Mouse (Mus musculus) heart, postnatal 0 days (tissue): ENCODE measurements around the gene Nat10. TPM values are rescaled to one million over a fixed set of nuclear protein-coding genes. Genes with fewer than 3 reads are reported as not detected.

Source experiments
- ATAC-seq: fragments of 200-750 bp; cut with Nextera tagmentation; 2 replicates; pipeline ENCODE4 v1.8.0; 2017; ENCODE audit warnings: low read depth, moderate number of reproducible peaks, moderate library complexity; ENCODE audit not compliant: insufficient read depth
- DNase-seq: peaks from one replicate; pipeline ENCODE4 v3.0.0-alpha.2; 2016; ENCODE audit warnings: low spot score
- H3K27ac ChIP-seq: fragments of 300-500 bp; sonication (generic); 2 replicates; pipeline ENCODE4 v1.5.1; 2014; ENCODE audit warnings: low read depth, mild to moderate bottlenecking
- H3K27me3 ChIP-seq: fragments of 300-500 bp; sonication (generic); 2 replicates; pipeline ENCODE4 v1.6.1; 2014; ENCODE audit warnings: low read length, mixed read lengths; ENCODE audit not compliant: control insufficient read depth, insufficient read depth
- H3K36me3 ChIP-seq: fragments of 300-500 bp; sonication (generic); replicated peaks from 2 replicates; pipeline ENCODE4 v1.6.1; 2014; ENCODE audit warnings: low read length, mixed read lengths; ENCODE audit not compliant: control insufficient read depth, insufficient read depth
- H3K4me1 ChIP-seq: fragments of 300-500 bp; sonication (generic); 2 replicates; pipeline ENCODE4 v1.6.1; 2014; ENCODE audit warnings: antibody characterized with exemption; ENCODE audit not compliant: control insufficient read depth, insufficient read depth
- H3K4me2 ChIP-seq: fragments of 300-500 bp; sonication (generic); 2 replicates; pipeline ENCODE4 v1.6.1; 2014; ENCODE audit warnings: low read depth, mild to moderate bottlenecking, low read length, moderate library complexity
- H3K4me3 ChIP-seq: fragments of 300-500 bp; sonication (generic); 2 replicates; pipeline ENCODE4 v1.5.1; 2014; ENCODE audit warnings: low read depth, low read length
- H3K9ac ChIP-seq: fragments of 300-500 bp; sonication (generic); replicated peaks from 2 replicates; pipeline ENCODE4 v1.6.1; 2014; ENCODE audit warnings: low read depth, low read length, mixed read lengths
- H3K9me3 ChIP-seq: fragments of 300-500 bp; sonication (generic); replicated peaks from 2 replicates; pipeline ENCODE4 v1.6.1; 2016; ENCODE audit warnings: low read length; ENCODE audit not compliant: control insufficient read depth
- CTCF ChIP-seq: IDR thresholded peaks from 2 replicates; pipeline ENCODE4 v1.5.1; 2016; ENCODE audit warnings: antibody characterized with exemption, control low read depth, low read depth
- EP300 ChIP-seq: IDR thresholded peaks from 2 replicates; pipeline ENCODE4 v1.6.1; 2016; ENCODE audit warnings: antibody characterized with exemption, low read depth
- WGBS: fragments of 180-500 bp; shearing (Covaris S2); extraction: QIAGEN DNeasy Blood & Tissue Kit; methylation state at CpG from one replicate; pipeline ENCODE4 v1.1.7; 2014; 5-methylcytosine and 5-hydroxymethylcytosine counted together
- polyA plus RNA-seq: library from polyadenylated mRNA; unstranded; fragments of >200 nt; fragmentation: Nextera tagmentation; extraction: Ambion mirVana; gene quantifications from 2 replicates; pipeline ENCODE4 v1.2.1, GENCODE M21; 2015
- total RNA-seq: library from RNA; depleted of rRNA; stranded (reverse); fragments of >200 nt; gene quantifications from 2 replicates; pipeline ENCODE4 v1.2.3, GENCODE M21; 2014; ENCODE audit warnings: low replicate concordance

Nat10 gene
- total and polyA plus RNA-seq, 2 experiments from 2014 or later, result 7.8 to 25.6 TPM

DNA sequence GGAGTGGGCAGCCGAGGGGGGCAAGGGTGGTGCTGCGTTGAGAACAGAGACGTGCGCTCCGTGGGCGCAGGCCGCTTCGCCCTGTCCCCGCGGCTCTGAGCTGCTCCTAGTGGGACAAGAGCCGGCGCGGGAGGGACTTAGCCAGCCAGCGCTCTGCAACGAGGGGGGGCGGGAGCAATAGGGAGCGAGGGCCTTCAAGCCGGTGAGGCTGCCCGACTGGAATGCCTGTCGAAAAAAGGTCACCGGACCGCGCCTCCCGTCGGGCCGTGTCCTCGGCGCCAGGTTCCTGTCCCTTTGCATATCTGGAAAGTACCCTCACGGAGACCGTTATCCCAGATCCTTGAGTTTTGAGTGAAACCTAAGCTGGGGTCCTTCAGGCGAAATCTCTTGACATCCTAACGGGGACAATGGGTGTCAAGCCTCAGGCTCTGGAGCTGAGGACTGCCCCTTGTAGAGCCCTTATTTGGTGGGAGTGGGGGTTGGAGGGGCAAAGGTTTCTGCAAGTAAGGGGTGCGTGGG, 36.5 kb upstream of the Nat10 start, which contains the start of gene Caprin1:
Gene Caprin1, minus strand, starts transcription at position 159 of the 519 bp plus-strand sequence.
- Histone ChIP-seq H3K9ac (peak within 1 kb of the TSS; percentile 97), H3K27me3 (no peaks in the 10 kb centered on the region), H3K4me2 (peak within 1 kb of the TSS; percentile 57), H3K4me3 (peak within 1 kb of the TSS; percentile 78), H3K4me1 (peaks cover 7% of the 10 kb centered on the region), H3K27ac (peak within 1 kb of the TSS; percentile 100), H3K36me3 (peaks cover 15% of the 10 kb centered on the region), H3K9me3 (no peaks in the 10 kb centered on the region)
- peak; percentile 96 for DNase-seq
- TF ChIP-seq EP300 (peak; percentile 98), CTCF (peak; percentile 12; the same call in 1 of the 2 replicates)
- peak; percentile 94 for ATAC-seq
- WGBS, result under 1% methylated on average over 33 of the region's 33 CpGs

DNA sequence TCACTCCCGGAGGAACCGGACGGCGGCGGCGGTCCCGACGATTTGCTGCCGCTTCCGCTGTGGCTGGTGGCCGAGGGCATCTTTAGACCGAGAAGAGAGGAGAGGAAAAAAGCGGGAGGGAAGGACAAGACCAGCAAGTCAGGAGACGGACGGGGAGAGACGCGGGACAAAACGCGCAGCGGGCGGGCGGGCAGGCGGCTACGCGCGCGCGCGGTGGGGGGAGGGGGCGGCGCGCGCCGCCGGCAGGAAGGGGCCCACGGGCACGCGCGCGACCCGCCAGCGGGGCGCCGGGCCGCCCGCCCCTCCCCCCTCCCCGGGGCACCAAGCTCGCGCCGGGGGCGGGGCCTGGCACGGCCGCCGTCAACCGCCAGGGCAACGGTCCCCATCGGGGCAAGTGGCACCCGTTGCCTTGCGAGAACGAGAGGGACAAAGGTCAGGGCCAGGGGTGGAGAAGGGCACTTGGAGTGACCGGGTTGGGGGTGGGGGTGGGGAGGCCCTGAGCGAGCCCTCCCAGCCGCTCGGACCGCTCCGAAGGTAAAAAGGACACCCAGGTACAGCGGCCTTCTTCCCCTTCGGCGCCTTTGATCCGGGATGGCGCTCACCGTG, 35.9 kb upstream of the Nat10 start:
- Histone ChIP-seq H3K4me1 (peaks cover 7% of the 10 kb centered on the region), H3K4me2 (peak overlapping the region; percentile 57), H3K36me3 (peaks cover 15% of the 10 kb centered on the region), H3K27me3 (no peaks in the 10 kb centered on the region), H3K4me3 (peak overlapping the region; percentile 78), H3K27ac (peak overlapping the region; percentile 100), H3K9ac (peak overlapping the region; percentile 97), H3K9me3 (no peaks in the 10 kb centered on the region)
- 0% methylated on average over 34 of the region's 72 CpGs for WGBS
- TF ChIP-seq CTCF, result no peak
- TF ChIP-seq EP300, result no peak
- ATAC-seq (peak; percentile 76), DNase-seq (peak; percentile 80)

DNA sequence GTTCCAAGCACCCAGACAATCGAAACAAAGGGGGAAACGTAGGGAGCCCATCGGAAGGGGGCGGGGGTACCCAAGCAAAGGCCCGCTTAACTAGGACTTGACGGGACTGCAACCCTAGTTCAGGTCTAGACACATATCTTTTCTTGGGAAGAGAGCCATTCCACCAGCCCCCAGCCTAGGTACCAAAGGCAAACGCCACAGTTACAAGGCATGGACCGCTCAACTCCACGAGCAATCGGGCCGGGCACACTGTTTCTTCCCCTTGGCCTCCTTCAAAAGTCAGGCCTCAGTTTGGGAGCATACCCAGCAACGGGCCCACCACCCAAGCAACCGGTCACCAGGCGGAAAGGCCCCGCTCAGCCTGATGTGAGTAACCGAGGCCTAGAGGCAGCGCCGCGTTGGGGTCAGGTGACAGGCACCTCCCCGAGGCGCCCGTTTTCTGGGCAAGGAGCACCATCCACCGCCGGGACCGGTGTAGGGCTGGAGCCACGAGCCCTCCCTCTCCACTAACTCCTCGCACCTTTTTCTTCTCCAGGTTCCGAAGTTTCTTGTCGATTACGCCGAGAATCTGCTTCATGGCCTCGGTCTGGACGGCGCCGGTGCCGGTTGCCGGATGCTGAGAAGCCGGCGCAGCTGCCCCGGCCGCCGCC, 35.3 kb upstream of the Nat10 start:
- Histone ChIP-seq H3K4me1 (peaks cover 7% of the 10 kb centered on the region), H3K9me3 (no peaks in the 10 kb centered on the region), H3K4me2 (peak overlapping the region; percentile 57), H3K27ac (peak overlapping the region; percentile 100), H3K4me3 (peak overlapping the region; percentile 78), H3K9ac (peak overlapping the region; percentile 97), H3K36me3 (peaks cover 15% of the 10 kb centered on the region), H3K27me3 (no peaks in the 10 kb centered on the region)
- TF ChIP-seq EP300, result no peak
- no peak for TF ChIP-seq CTCF
- peak; percentile 39 for DNase-seq
- ATAC-seq, result peak; percentile 29
- WGBS, result 0% methylated on average over 42 of the region's 42 CpGs

DNA sequence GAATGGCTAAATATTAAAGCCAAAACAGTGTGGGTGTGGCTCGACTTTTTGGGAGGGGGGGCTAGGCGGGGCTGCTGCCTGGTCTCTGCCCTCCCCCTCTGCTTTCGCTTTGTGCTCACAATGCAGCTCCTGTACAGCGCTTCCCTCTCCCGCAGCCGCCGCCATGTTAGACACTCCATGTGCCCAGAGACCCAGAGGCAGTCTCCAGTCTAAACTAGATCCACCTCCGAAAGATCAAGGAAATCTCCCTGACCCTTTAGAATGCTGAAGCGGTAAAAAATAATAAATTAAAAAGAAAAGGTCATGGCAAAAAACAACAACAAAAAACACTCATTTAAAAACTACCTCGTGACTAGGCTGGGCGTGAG, 34.8 kb upstream of the Nat10 start:
- peak overlapping the region; percentile 97 for H3K9ac ChIP-seq
- peak overlapping the region; percentile 100 for H3K27ac ChIP-seq
- peak overlapping the region; percentile 78 for H3K4me3 ChIP-seq
- H3K9me3 ChIP-seq, result no peaks in the 10 kb centered on the region
- DNase-seq (peak; percentile 80), ATAC-seq (peak; percentile 47)
- under 1% methylated on average over 11 of the region's 11 CpGs for WGBS
- TF ChIP-seq EP300 (0 out of 2 replicates have a peak, but pooled peaks have one; percentile 22), CTCF (no peak)
- peaks cover 19% of the 10 kb centered on the region for H3K36me3 ChIP-seq
- H3K4me2 ChIP-seq, result peak overlapping the region; percentile 57
- no peaks in the 10 kb centered on the region for H3K27me3 ChIP-seq
- H3K4me1 ChIP-seq, result peaks cover 7% of the 10 kb centered on the region

DNA sequence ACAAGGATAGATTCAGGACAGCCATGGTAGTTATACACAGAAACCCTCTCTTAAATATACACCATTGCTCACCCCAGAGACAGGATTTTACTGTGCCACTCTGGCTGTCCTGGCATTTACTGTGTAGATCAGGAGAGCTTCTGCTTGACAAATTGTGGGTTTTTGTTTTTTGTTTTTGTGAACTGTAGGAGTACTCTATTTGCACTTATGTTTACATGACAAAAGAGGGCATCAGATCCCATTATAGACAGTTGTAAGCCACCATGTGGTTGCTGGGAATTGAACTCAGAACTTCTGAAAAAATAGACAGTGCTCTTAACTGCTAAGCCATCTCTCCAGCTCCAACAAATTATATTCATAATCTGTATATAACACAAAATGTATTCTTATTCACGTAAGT, 30.9 kb upstream of the Nat10 start:
- H3K4me2 ChIP-seq, result no peak overlapping the region
- H3K4me1 ChIP-seq, result peaks cover 3% of the 10 kb centered on the region; the same call in 1 of the 2 replicates
- no peak overlapping the region for H3K4me3 ChIP-seq
- H3K27me3 ChIP-seq, result no peaks in the 10 kb centered on the region
- no peaks in the 10 kb centered on the region for H3K9me3 ChIP-seq
- H3K27ac ChIP-seq, result no peak overlapping the region
- TF ChIP-seq CTCF, result no peak
- no peak for TF ChIP-seq EP300
- DNase-seq (no peak), ATAC-seq (no peak)
- H3K36me3 ChIP-seq, result peaks cover 31% of the 10 kb centered on the region
- WGBS, result 86% methylated on average over 1 of the region's 1 CpGs
- H3K9ac ChIP-seq, result no peak overlapping the region
